9 mouse cellular contexts compared by ENCODE assay signal in genomic region chr19:53412149-53412848, GRCm38 (mm10). TPM values are rescaled to one million over a fixed set of nuclear protein-coding genes. Genes with fewer than 3 reads are reported as not detected.
DNase-seq lines count a peak whose midpoint lies in the region.
"Had no signal": no experiment of that assay in that cellular context is flagged by ENCODE, and none has a peak within 500 bp of the region (broad histone marks: within the 10 kb centered on the region; RNA-seq: fewer than 3 reads in every experiment).

No protein-coding gene starts in this region.

- H3K4me3 ChIP-seq in limb, embryonic 10.5 days = no peak overlapping the region

- peak overlapping the region; percentile 84 for H3K27ac ChIP-seq in limb, embryonic 10.5 days

- peaks cover 35% of the 10 kb centered on the region for H3K4me1 ChIP-seq in limb, embryonic 10.5 days

- no peaks in the 10 kb centered on the region for H3K27me3 ChIP-seq in limb, embryonic 10.5 days (ENCODE audit: low read depth, poor library complexity, severe bottlenecking)

- no peaks in the 10 kb centered on the region for H3K9me3 ChIP-seq in limb, embryonic 10.5 days (replicated peaks)

- WGBS in limb, embryonic 10.5 days = 15% methylated on average over 6 of the region's 6 CpGs

- peak; percentile 39 to 77 for DNase-seq in adrenal gland, adult (ENCODE audit: inconsistent age in 2 of 2, low spot score in 1 of 2)
- DNase-seq in adrenal gland, adult 18-20 months (ENCODE audit: low spot score in 2 of 2) = no peak
- DNase-seq in layer of hippocampus, adult 11-12 months (ENCODE audit: low spot score) = peak; percentile 37
- no peak for DNase-seq in layer of hippocampus, postnatal 25 days (ENCODE audit: extremely low spot score in 1 of 2, low spot score in 1 of 2)
- DNase-seq in ZHBTc4 (ENCODE audit: low read depth, low spot score) = peak; percentile 53
- DNase-seq in limb, embryonic 10.5 days (ENCODE audit: low spot score) = no peak
- no peak for DNase-seq in ovary, postnatal 14 days (ENCODE audit: low spot score)
- DNase-seq in thymus, adult 18-20 months = no peak

- no peaks in the 10 kb centered on the region for H3K36me3 ChIP-seq in limb, embryonic 10.5 days

RNA-seq across cellular contexts. Expression of gene Smndc1, which starts 21.9 kb away (rescaled TPM):
- 10 to 100 TPM; 41.5 to 44.2 TPM for total RNA-seq in adrenal gland, adult 18-20 months (2021)
- 10 to 100 TPM; 36.9 to 39.7 TPM for total RNA-seq in layer of hippocampus, postnatal 25 days (2021)
- polyA plus RNA-seq in limb, embryonic 10.5 days (2016; fragmentation: Nextera tagmentation; extraction: Ambion mirVana) = 41.2 and 43.8 TPM in 2 replicates

RNA-seq across cellular contexts. Expression of gene Gm10197, which starts 40.7 kb away (rescaled TPM):
- total RNA-seq in adrenal gland, adult 18-20 months (2021) = not detected
- not detected for total RNA-seq in layer of hippocampus, postnatal 25 days (2021)
- polyA plus RNA-seq in limb, embryonic 10.5 days (2016; fragmentation: Nextera tagmentation; extraction: Ambion mirVana) = 6.6 TPM in 1 of 2 replicates, not detected in the other
- total RNA-seq: layer of hippocampus, adult 8-10 months had no signal

Comparison
In these comparisons a context has a peak if more than half of its experiments do, and no peak if none do; other contexts are left out.
1. DNase-seq: peak in adrenal gland, adult (2 of 2), layer of hippocampus, adult 11-12 months (single experiment) and ZHBTc4 (single experiment); none in adrenal gland, adult 18-20 months (0 of 2), layer of hippocampus, postnatal 25 days (0 of 2), limb, embryonic 10.5 days (single experiment), ovary, postnatal 14 days (single experiment) and thymus, adult 18-20 months (0 of 2).